Mouse (Mus musculus) C2C12 (cell line): ENCODE results near the gene Fars2.

Experiments
- CEBPB ChIP-seq: IDR thresholded peaks from one replicate; pipeline ENCODE4 v1.6.1; 2011; ENCODE audit warnings: low read depth, mild to moderate bottlenecking, control low read depth, moderate library complexity
- CTCF ChIP-seq: IDR thresholded peaks from one replicate; pipeline ENCODE4 v1.5.1; 2011; ENCODE audit not compliant: control insufficient read depth, insufficient read depth, insufficient read length
- MYOD1 ChIP-seq: IDR thresholded peaks from one replicate; pipeline ENCODE4 v1.6.1; 2011; ENCODE audit warnings: low read depth; ENCODE audit not compliant: control insufficient read depth, insufficient read length

- TF ChIP-seq CEBPB = no peak
- no peak for TF ChIP-seq CTCF
- TF ChIP-seq MYOD1 = no peak
These were observed 606.6 kb downstream of the Fars2 start for GRCm38 (mm10) chr13:36723726-36724300.
